Mouse (Mus musculus) E14TG2a.4 (cell line): ENCODE results near the gene Lsg1.

ENCODE experiments used
- CTCF ChIP-seq: conservative IDR thresholded peaks from 2 replicates; pipeline ENCODE4 v1.5.1; 2014; ENCODE audit warnings: low read length
- NANOG ChIP-seq: IDR thresholded peaks from 2 replicates; pipeline ENCODE4 v1.6.1; 2014; ENCODE audit warnings: borderline replicate concordance, low read length, mixed read lengths
- POU5F1 ChIP-seq: IDR thresholded peaks from 2 replicates; pipeline ENCODE4 v1.6.1; 2014; ENCODE audit warnings: low read length, borderline replicate concordance

- TF ChIP-seq CTCF: no peak
- no peak for TF ChIP-seq NANOG
- no peak for TF ChIP-seq POU5F1
Observed at GRCm38 (mm10) chr16:30535075-30535474, 52.3 kb downstream of the Lsg1 start.
